Mouse (Mus musculus) heart, postnatal 0 days (tissue): Measurements from ENCODE around the gene Urgcp.

Experiments used
- CTCF ChIP-seq: IDR thresholded peaks from 2 replicates; pipeline ENCODE4 v1.5.1; 2016; ENCODE audit warnings: antibody characterized with exemption, control low read depth, low read depth
- EP300 ChIP-seq: IDR thresholded peaks from 2 replicates; pipeline ENCODE4 v1.6.1; 2016; ENCODE audit warnings: antibody characterized with exemption, low read depth

GRCm38 (mm10) chr11:5807956-5808355 lies 45.8 kb upstream of the Urgcp start:
- TF ChIP-seq EP300 (no peak), CTCF (no peak)
